Mouse (Mus musculus) neural tube, embryonic 12.5 days (tissue): ENCODE data around the gene Gm28827. TPM values are rescaled to one million over a fixed set of nuclear protein-coding genes. Genes with fewer than 3 reads are reported as not detected.
"Not testable (repeated sequence)": the region's sequence is repeated elsewhere in the genome, so short reads cannot be mapped to it uniquely, and the experiment has no call there.

Experiments
- ATAC-seq: fragments of 200-750 bp; cut with Nextera tagmentation; 2 replicates; pipeline ENCODE4 v1.8.0; 2017; ENCODE audit warnings: low read depth, mild to moderate bottlenecking, moderate TSS enrichment, moderate library complexity; ENCODE audit not compliant: low FRiP score
- H3K27ac ChIP-seq: fragments of 300-500 bp; sonication (generic); 2 replicates; pipeline ENCODE4 v1.5.1; 2016
- H3K27me3 ChIP-seq: fragments of 300-500 bp; sonication (generic); replicated peaks from 2 replicates; pipeline ENCODE4 v1.6.1; 2016; ENCODE audit warnings: mild to moderate bottlenecking
- H3K36me3 ChIP-seq: fragments of 300-500 bp; sonication (generic); 2 replicates; pipeline ENCODE4 v1.6.1; 2016; ENCODE audit warnings: mild to moderate bottlenecking
- H3K4me1 ChIP-seq: fragments of 300-500 bp; sonication (generic); 2 replicates; pipeline ENCODE4 v1.6.1; 2016
- H3K4me2 ChIP-seq: fragments of 300-500 bp; sonication (generic); replicated peaks from 2 replicates; pipeline ENCODE4 v1.6.1; 2016; ENCODE audit warnings: mild to moderate bottlenecking
- H3K4me3 ChIP-seq: fragments of 300-500 bp; sonication (generic); 2 replicates; pipeline ENCODE4 v1.5.1; 2016
- H3K9ac ChIP-seq: fragments of 300-500 bp; sonication (generic); 2 replicates; pipeline ENCODE4 v1.6.1; 2016; ENCODE audit warnings: mild to moderate bottlenecking
- H3K9me3 ChIP-seq: fragments of 300-500 bp; sonication (generic); 2 replicates; pipeline ENCODE4 v1.6.1; 2016; ENCODE audit warnings: mild to moderate bottlenecking
- WGBS: fragments of 180-500 bp; shearing (Covaris S2); methylation state at CpG from one replicate; pipeline ENCODE4 v1.1.7; 2016; 5-methylcytosine and 5-hydroxymethylcytosine counted together
- polyA plus RNA-seq: library from polyadenylated mRNA; unstranded; fragments of >200 nt; fragmentation: Nextera tagmentation; extraction: Ambion mirVana; gene quantifications from 2 replicates; pipeline ENCODE4 v1.2.1, GENCODE M21; 2016

Gm28827 gene
- not detected in 2 replicates for polyA plus RNA-seq

GRCm38 (mm10) chrY:83030647-83031046 is at the start of gene Gm28827:
TSS of gene Gm28827 (plus strand) at chrY:83030947.
- WGBS = no CpG with 5 or more reads among the region's 6 CpGs
- H3K27ac ChIP-seq, H3K4me1 ChIP-seq, H3K27me3 ChIP-seq, H3K36me3 ChIP-seq, H3K4me2 ChIP-seq, ATAC-seq, H3K4me3 ChIP-seq, H3K9me3 ChIP-seq, H3K9ac ChIP-seq: not testable (repeated sequence)
